Mouse (Mus musculus) intestine, embryonic 14.5 days (tissue): Measurements from ENCODE around the gene Art4. TPM values are rescaled to one million over a fixed set of nuclear protein-coding genes. Genes with fewer than 3 reads are reported as not detected.

Source experiments
- ATAC-seq: fragments of 200-750 bp; cut with Nextera tagmentation; replicated peaks from 2 replicates; pipeline ENCODE4 v1.8.0; 2017; ENCODE audit warnings: low read depth, moderate number of reproducible peaks, moderate TSS enrichment, moderate library complexity; ENCODE audit not compliant: low FRiP score, low TSS enrichment
- DNase-seq: peaks from one replicate; pipeline ENCODE4 v3.0.0-alpha.2; 2018; ENCODE audit warnings: low spot score
- H3K27ac ChIP-seq: fragments of 300-500 bp; sonication (generic); 2 replicates; pipeline ENCODE4 v1.5.1; 2014; ENCODE audit warnings: low read depth, mild to moderate bottlenecking, control low read depth
- H3K27me3 ChIP-seq: fragments of 300-500 bp; sonication (generic); replicated peaks from 2 replicates; pipeline ENCODE4 v1.6.1; 2014; ENCODE audit warnings: low read length, control low read depth; ENCODE audit not compliant: control insufficient read depth, insufficient read depth
- H3K36me3 ChIP-seq: fragments of 300-500 bp; sonication (generic); 2 replicates; pipeline ENCODE4 v1.6.1; 2014; ENCODE audit warnings: low read length, control low read depth; ENCODE audit not compliant: control insufficient read depth, insufficient read depth
- H3K4me1 ChIP-seq: fragments of 300-500 bp; sonication (generic); replicated peaks from 2 replicates; pipeline ENCODE4 v1.6.1; 2014; ENCODE audit warnings: low read length, control low read depth, mixed read lengths; ENCODE audit not compliant: control insufficient read depth, insufficient read depth
- H3K4me2 ChIP-seq: fragments of 300-500 bp; sonication (generic); 2 replicates; pipeline ENCODE4 v1.6.1; 2014; ENCODE audit warnings: low read length
- H3K4me3 ChIP-seq: fragments of 300-500 bp; sonication (generic); 2 replicates; pipeline ENCODE4 v1.5.1; 2014; ENCODE audit warnings: low read depth, low read length, control low read depth, mixed read lengths
- H3K9ac ChIP-seq: fragments of 300-500 bp; sonication (generic); 2 replicates; pipeline ENCODE4 v1.6.1; 2014; ENCODE audit warnings: mild to moderate bottlenecking, low read length
- H3K9me3 ChIP-seq: fragments of 300-500 bp; sonication (generic); 2 replicates; pipeline ENCODE4 v1.6.1; 2016; ENCODE audit warnings: low read length, control low read depth; ENCODE audit not compliant: control insufficient read depth
- WGBS: fragments of 180-500 bp; shearing (Covaris S2); extraction: QIAGEN DNeasy Blood & Tissue Kit; methylation state at CpG from one replicate; pipeline ENCODE4 v1.1.7; 2014; 5-methylcytosine and 5-hydroxymethylcytosine counted together
- polyA plus RNA-seq: library from polyadenylated mRNA; unstranded; fragments of >200 nt; fragmentation: Nextera tagmentation; extraction: Ambion mirVana; gene quantifications from 2 replicates; pipeline ENCODE4 v1.2.1, GENCODE M21; 2014

Gene Art4
- polyA plus RNA-seq, 1 experiment from 2014 or later: 2.0 TPM

DNA sequence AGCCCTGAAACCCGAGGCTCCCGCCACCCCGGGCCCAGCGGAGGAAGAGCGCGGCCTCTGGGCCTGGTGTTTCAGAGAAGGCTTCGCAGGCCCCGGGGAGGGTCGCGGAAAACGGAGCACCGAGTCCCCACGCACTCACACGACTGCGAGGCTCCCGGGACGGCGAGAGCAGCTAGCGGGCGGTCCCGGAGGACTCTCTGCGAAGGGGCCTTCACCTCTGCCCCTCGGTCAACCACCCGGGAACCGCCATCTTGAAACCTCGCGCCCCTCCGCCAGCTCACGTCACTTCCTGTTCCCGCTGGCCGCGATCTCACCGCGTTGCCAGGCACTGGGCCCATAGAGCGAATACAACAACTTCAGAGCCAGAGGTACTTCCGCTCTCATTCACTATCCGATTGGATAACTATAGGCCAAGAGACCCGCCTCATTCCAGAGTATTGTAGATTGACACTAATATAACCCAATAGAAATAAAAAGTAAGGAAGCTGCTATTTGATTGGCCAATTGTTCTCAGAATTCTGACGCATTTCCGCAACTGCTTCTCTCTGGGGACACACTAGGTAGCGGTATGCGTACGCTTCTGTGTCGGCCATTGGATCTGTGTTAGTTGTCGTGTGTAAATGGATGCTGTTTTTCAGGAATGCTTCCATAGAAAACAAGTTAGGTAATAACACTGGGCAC lies 29.5 kb downstream of the Art4 start, which contains the start of gene Wbp11:
Gene Wbp11 (minus strand): TSS at position 353 of the 681 bp plus-strand sequence.
- ATAC-seq: peak; percentile 100
- under 1% methylated on average over 45 of the region's 45 CpGs for WGBS

DNA sequence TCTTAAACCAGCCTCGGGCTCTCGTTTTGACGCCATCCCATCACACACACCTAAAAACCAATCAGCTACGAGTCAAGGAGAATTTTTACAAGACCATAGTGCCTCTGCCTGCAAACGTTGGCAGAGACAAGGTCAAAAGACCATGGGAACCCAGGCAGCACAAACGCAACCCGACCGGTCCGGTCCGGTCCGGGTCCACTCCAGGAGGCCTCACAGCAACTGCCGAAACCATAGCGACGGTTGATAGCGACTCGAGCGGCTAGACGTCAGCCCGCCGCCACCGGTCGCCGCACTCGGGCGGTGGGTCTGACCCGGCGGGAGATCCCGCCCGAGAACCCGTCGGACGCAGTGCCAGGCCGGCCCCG lies 30.0 kb downstream of the Art4 start, which contains the start of gene BC049715:
Gene BC049715 (plus strand): TSS at position 111 of the 365 bp plus-strand sequence.
- DNase-seq (no peak), ATAC-seq (no peak)
- H3K4me3 ChIP-seq: peak within 1 kb of the TSS; percentile 96
- H3K4me1 ChIP-seq: peaks cover 7% of the 10 kb centered on the region; the same call in 1 of the 2 replicates
- H3K9ac ChIP-seq: peak within 1 kb of the TSS; percentile 98
- no peaks in the 10 kb centered on the region for H3K27me3 ChIP-seq
- H3K36me3 ChIP-seq: peaks cover 30% of the 10 kb centered on the region
- WGBS: under 1% methylated on average over 34 of the region's 34 CpGs
- peak within 1 kb of the TSS; percentile 82 for H3K4me2 ChIP-seq
- H3K9me3 ChIP-seq: no peaks in the 10 kb centered on the region
- H3K27ac ChIP-seq: peak within 1 kb of the TSS; percentile 81

More for the DNA sequence above, 29.5 kb downstream of the Art4 start, which contains the start of gene Wbp11:
- H3K36me3 ChIP-seq: peaks cover 25% of the 10 kb centered on the region
- peak within 1 kb of the TSS; percentile 81 for H3K27ac ChIP-seq
- H3K9ac ChIP-seq: peak within 1 kb of the TSS; percentile 98
- DNase-seq: peak; percentile 96
- H3K27me3 ChIP-seq: no peaks in the 10 kb centered on the region
- H3K4me3 ChIP-seq: peak within 1 kb of the TSS; percentile 96
- no peaks in the 10 kb centered on the region for H3K9me3 ChIP-seq
- H3K4me2 ChIP-seq: peak within 1 kb of the TSS; percentile 82
- peaks cover 7% of the 10 kb centered on the region; the same call in 1 of the 2 replicates for H3K4me1 ChIP-seq

DNA sequence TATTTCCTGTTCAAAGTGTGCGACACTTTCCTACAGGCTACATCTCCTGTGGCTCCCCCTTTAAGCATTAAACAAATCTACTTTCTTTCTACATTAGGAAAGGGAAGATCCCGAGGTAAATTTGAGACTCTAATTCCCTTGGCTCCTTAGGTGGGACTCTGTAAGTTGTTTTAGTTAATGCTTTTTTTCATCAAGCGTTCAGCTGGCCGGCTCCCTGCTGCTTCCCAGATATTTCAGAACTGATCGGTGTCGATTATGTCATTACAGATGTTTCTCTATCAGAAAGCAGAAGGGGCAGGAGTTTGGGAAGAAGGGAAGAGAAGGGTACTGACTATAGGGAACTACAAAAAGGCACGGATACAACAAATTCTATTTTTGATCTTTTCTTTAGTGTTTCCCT lies 30.4 kb downstream of the Art4 start:
- H3K9ac ChIP-seq: peak overlapping the region; percentile 98
- H3K36me3 ChIP-seq: peaks cover 34% of the 10 kb centered on the region
- WGBS: 21% methylated on average over 7 of the region's 7 CpGs
- H3K27me3 ChIP-seq: no peaks in the 10 kb centered on the region
- peak overlapping the region; percentile 81; the same call in 1 of the 2 replicates for H3K27ac ChIP-seq
- H3K4me3 ChIP-seq: peak overlapping the region; percentile 96
- no peak for ATAC-seq
- peak overlapping the region; percentile 82 for H3K4me2 ChIP-seq
- no peak for DNase-seq
- no peaks in the 10 kb centered on the region for H3K9me3 ChIP-seq
- peaks cover 7% of the 10 kb centered on the region; the same call in 1 of the 2 replicates for H3K4me1 ChIP-seq

DNA sequence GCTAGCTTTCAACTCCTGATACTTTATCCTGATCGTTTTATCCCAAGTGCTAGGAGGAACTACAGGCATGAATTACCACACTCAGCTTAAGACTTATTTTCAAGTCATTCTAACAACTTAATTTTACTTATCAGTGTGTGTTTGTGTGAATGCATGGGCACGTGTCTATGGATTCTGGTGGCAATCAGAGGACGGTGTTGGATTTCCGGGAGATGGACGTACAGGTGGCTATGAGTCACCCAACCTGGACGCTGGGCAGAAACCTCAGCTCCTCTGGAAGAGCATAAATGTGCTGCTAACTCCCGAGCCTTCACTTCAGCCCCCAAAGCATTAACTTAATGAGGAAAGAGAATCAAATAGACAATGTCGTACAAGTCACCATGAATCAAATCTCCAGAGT lies 32.5 kb downstream of the Art4 start:
- Histone ChIP-seq H3K27me3 (no peaks in the 10 kb centered on the region), H3K9me3 (no peaks in the 10 kb centered on the region), H3K27ac (no peak overlapping the region), H3K4me3 (no peak overlapping the region), H3K9ac (no peak overlapping the region), H3K36me3 (peaks cover 55% of the 10 kb centered on the region), H3K4me2 (no peak overlapping the region), H3K4me1 (peaks cover 7% of the 10 kb centered on the region; the same call in 1 of the 2 replicates)
- DNase-seq: no peak
- no peak for ATAC-seq
- 91% methylated on average over 8 of the region's 8 CpGs for WGBS

DNA sequence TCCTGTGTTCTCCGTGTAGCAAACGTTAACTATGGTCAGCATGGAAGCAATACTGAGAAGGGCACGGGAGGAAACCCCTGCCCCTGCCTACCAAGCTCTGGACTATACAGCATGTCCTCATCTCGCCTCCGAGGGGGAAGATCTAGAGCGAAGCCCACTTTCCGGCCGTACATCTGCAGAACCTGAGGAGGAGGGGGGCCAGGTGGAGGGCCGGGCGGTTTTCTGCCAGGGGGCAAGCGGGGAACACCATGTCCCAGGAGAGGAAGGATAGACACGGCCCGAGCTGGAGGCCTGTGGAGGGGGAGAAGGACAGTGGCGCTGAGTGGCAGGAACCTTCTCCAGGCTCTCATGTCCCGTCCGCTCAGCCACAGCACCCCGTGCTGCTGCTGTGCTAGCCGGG lies 36.4 kb downstream of the Art4 start:
- Histone ChIP-seq H3K27me3 (no peaks in the 10 kb centered on the region), H3K4me3 (no peak overlapping the region), H3K9me3 (no peaks in the 10 kb centered on the region), H3K36me3 (peaks cover 94% of the 10 kb centered on the region), H3K27ac (no peak overlapping the region), H3K4me2 (no peak overlapping the region), H3K9ac (no peak overlapping the region), H3K4me1 (no peaks in the 10 kb centered on the region)
- 94% methylated on average over 18 of the region's 18 CpGs for WGBS
- ATAC-seq (no peak), DNase-seq (no peak)

DNA sequence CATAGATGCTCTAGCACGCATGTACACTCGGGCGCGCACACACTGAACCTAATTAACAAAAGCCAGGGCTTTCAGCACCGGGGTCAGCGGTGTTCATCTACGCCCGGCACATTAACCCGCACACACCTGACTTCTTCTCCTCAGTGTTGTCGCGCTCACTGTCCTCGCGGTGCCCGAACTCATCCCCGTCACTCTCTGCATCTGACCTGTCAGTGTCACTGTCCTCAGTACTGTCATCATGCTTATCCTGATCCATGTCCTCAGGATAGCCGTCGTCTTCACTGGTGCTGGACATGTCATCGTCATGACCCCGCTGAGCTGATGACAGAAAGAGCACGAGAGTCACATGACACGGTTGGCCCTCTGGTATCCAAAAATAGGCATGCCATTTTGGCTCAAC lies 37.2 kb downstream of the Art4 start:
- WGBS: 98% methylated on average over 21 of the region's 21 CpGs
- no peaks in the 10 kb centered on the region for H3K27me3 ChIP-seq
- no peak overlapping the region for H3K4me3 ChIP-seq
- no peak overlapping the region for H3K27ac ChIP-seq
- H3K9ac ChIP-seq: no peak overlapping the region
- H3K9me3 ChIP-seq: no peaks in the 10 kb centered on the region
- no peak overlapping the region for H3K4me2 ChIP-seq
- H3K4me1 ChIP-seq: no peaks in the 10 kb centered on the region
- DNase-seq (no peak), ATAC-seq (no peak)
- H3K36me3 ChIP-seq: peaks cover 96% of the 10 kb centered on the region

DNA sequence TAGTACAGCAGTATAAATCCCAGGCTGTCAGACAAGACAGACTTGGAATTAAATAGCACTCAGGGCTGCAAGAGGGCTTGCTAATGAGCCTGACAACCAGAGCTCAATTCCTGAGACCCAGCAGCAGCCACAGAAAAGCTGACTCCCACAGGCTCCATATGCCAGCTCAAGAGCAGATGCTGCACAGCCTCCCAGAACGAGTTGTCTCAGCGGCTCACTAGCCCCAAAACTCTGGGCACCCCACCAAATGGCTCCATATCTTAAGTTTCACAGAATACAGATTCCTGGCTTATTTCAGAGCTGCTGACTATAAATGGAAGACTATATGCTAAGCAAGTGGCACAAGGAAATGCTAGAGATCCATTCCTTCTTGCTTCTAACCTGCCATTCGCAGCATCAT lies 40.0 kb downstream of the Art4 start:
- no peaks in the 10 kb centered on the region for H3K27me3 ChIP-seq
- 95% methylated on average over 3 of the region's 3 CpGs for WGBS
- H3K4me3 ChIP-seq: no peak overlapping the region
- H3K36me3 ChIP-seq: peaks cover 99% of the 10 kb centered on the region
- no peaks in the 10 kb centered on the region for H3K4me1 ChIP-seq
- no peak overlapping the region for H3K9ac ChIP-seq
- DNase-seq (no peak), ATAC-seq (no peak)
- H3K9me3 ChIP-seq: no peaks in the 10 kb centered on the region
- no peak overlapping the region for H3K27ac ChIP-seq
- H3K4me2 ChIP-seq: no peak overlapping the region

DNA sequence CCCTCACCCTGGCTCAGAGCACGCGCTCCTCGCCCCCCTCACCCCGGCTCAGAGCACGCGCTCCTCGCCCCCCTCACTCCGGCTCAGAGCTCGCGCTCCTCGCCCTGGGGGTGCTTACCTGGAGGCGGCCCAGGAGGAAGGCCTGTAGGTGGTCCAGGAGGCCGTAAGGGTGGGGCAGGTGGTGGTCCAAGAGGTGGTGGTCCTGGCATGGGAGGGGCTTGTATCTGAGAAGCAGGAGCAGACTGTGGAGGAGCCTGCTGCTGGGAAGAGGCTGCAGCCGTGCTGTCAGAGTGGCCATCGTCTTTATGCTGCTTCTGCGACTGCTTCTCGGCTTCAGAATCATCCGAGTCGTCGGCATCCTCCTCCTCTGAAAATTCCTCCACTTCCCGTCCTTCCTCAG lies 40.7 kb downstream of the Art4 start:
- WGBS: 95% methylated on average over 21 of the region's 21 CpGs
- H3K4me2 ChIP-seq: no peak overlapping the region
- H3K27ac ChIP-seq: no peak overlapping the region
- H3K27me3 ChIP-seq: no peaks in the 10 kb centered on the region
- no peaks in the 10 kb centered on the region for H3K9me3 ChIP-seq
- peaks cover 99% of the 10 kb centered on the region for H3K36me3 ChIP-seq
- ATAC-seq (no peak), DNase-seq (no peak)
- H3K4me1 ChIP-seq: no peaks in the 10 kb centered on the region
- H3K9ac ChIP-seq: no peak overlapping the region
- H3K4me3 ChIP-seq: no peak overlapping the region

DNA sequence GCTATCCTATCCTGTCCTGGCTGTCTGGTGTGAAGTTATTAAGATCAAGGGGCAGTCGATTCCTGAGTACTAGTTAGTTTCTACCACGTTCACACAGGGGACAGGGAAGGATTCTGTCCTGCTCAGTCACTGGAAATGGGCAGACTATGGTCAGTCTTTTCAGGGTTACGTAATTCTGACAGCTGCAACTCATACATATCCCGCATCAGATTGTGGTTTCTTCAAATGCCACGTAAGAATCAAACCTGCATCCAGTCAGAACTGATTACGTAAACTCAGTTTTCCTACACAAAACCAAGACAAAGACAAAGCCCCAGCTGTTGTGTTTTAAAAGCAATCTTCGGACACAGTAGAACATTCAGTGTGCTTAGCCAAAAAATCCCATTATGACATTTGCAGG lies 42.2 kb downstream of the Art4 start:
- no peak overlapping the region for H3K4me3 ChIP-seq
- H3K36me3 ChIP-seq: peaks cover 87% of the 10 kb centered on the region
- H3K9ac ChIP-seq: no peak overlapping the region
- no peaks in the 10 kb centered on the region for H3K27me3 ChIP-seq
- H3K4me2 ChIP-seq: no peak overlapping the region
- H3K9me3 ChIP-seq: no peaks in the 10 kb centered on the region
- no peak for ATAC-seq
- H3K27ac ChIP-seq: no peak overlapping the region
- DNase-seq: no peak
- peaks cover 3% of the 10 kb centered on the region; the same call in 1 of the 2 replicates for H3K4me1 ChIP-seq
- 95% methylated on average over 7 of the region's 7 CpGs for WGBS
